Mouse (Mus musculus): Measurements from ENCODE around the gene Gm14214.

Gene Gm14214

GRCm38 (mm10) chr2:154729737-154730136, 40.1 kb downstream of the Gm14214 start:
- no peak for DNase-seq (ENCODE audit: low spot score)

GRCm38 (mm10) chr2:154723473-154723872, 46.4 kb downstream of the Gm14214 start:
- DNase-seq (ENCODE audit: low spot score) = no peak

- DNase-seq (ENCODE audit: low spot score) = no peak
Observed at GRCm38 (mm10) chr2:154720315-154720714, 49.5 kb downstream of the Gm14214 start.

Data from layer of hippocampus, adult 9-10 months (tissue).